Mouse (Mus musculus): Measurements from ENCODE around the gene Vwce. TPM values are rescaled to one million over a fixed set of nuclear protein-coding genes. Genes with fewer than 3 reads are reported as not detected.
A peak's percentile ranks its signal among the peaks of the same experiment; 100 is the strongest.

The Vwce gene
- polyA plus RNA-seq, 1 experiment from 2014 or later: 1.6 TPM

DNA sequence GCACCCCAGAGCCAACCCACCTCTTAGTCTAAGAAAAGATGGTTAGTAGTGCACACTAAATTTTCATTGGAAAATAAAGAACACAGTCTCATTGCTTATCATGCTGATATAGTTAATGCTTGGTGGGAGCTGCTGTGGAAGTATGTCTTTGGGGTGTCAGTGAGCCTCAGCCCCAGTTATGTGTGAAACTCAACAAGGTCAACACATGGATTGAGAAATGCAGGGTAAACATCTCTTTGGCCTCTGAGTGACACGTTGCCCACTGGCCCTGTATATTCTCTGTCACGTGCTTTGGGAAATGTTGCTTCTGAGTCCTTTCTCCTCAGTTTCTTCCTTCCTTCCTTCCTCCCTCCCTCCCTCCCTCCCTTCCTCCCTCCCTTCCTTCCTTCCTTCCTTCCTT, 24.4 kb downstream of the Vwce start:
- WGBS: 76% methylated on average over 2 of the region's 2 CpGs
- Histone ChIP-seq H3K4me2 (no peak overlapping the region), H3K27ac (no peak overlapping the region), H3K4me3 (no peak overlapping the region), H3K9me3 (no peaks in the 10 kb centered on the region), H3K9ac (no peak overlapping the region), H3K4me1 (no peaks in the 10 kb centered on the region), H3K36me3 (replicated peaks) (no peaks in the 10 kb centered on the region), H3K27me3 (replicated peaks) (no peaks in the 10 kb centered on the region)
- ATAC-seq (replicated peaks): no peak

DNA sequence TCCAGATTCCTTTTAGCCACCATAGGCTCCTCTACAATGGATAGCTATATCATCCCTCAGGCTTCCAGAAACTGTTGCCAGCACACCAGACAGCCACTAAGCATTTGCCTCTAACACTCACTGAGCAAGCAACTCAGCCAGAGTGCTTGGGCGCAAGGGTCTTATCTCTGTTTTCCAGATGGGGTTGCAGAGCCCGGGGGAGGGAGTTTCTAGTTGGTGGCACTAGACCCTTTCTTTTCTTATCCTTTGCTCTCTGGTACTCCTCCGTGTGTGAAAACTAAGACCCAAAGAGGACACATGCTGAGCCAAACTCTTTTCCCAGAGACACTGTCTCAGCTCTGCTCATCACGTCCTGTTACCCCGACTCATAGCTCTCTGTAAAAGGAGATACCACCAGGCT, 27.4 kb downstream of the Vwce start:
- H3K4me1 ChIP-seq: no peaks in the 10 kb centered on the region
- no peak overlapping the region for H3K4me2 ChIP-seq
- 74% methylated on average over 5 of the region's 5 CpGs for WGBS
- H3K27ac ChIP-seq: no peak overlapping the region
- H3K9ac ChIP-seq: no peak overlapping the region
- H3K4me3 ChIP-seq: no peak overlapping the region
- no peaks in the 10 kb centered on the region for H3K9me3 ChIP-seq
- ATAC-seq (replicated peaks): no peak
- H3K36me3 ChIP-seq (replicated peaks): no peaks in the 10 kb centered on the region
- H3K27me3 ChIP-seq (replicated peaks): no peaks in the 10 kb centered on the region

DNA sequence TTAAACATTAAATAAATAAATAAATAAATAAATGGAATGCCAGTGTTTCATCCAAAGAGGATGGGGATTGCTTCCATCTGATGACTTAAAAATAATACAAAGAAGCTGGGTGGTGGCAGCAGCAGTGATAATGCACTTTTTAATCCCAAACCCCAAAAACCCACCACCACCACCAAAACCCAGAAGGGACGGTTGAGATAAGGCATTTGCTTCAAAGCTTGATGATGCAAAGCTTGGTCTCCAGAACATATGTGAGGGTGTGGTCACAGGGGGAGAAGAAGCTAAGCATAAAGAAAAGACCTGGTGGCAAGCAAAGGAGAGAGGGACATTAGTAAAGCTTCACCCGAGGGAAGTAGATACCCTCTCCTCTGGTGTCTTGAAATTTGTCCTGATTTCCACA, 27.9 kb downstream of the Vwce start:
- no peak overlapping the region for H3K4me2 ChIP-seq
- H3K4me1 ChIP-seq: no peaks in the 10 kb centered on the region
- H3K9ac ChIP-seq: no peak overlapping the region
- no peak overlapping the region for H3K27ac ChIP-seq
- ATAC-seq (replicated peaks): no peak
- WGBS: 86% methylated on average over 2 of the region's 2 CpGs
- no peaks in the 10 kb centered on the region for H3K27me3 ChIP-seq (replicated peaks)
- H3K4me3 ChIP-seq: no peak overlapping the region
- H3K9me3 ChIP-seq: no peaks in the 10 kb centered on the region
- H3K36me3 ChIP-seq (replicated peaks): no peaks in the 10 kb centered on the region

DNA sequence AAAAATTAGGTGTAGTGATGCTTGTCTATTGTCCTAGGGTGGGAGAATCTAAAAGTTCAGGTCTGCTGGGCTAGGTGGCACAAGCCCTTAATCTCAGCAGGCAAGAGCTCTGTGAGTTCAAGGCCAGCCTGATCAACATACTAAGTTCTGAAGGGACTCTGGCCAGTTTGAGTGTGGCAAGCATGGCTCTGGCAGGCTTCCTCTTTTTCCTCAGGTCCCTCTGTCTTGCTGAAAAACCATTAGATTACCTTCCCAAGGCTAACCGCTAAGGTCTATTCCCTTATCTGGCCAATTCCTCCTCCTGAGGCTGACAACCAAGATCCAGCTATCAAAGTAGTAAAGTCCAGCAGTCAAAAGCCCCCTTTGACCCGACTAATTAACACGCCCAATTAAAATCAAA, 28.7 kb downstream of the Vwce start:
- Histone ChIP-seq H3K9me3 (no peaks in the 10 kb centered on the region), H3K36me3 (replicated peaks) (no peaks in the 10 kb centered on the region), H3K4me1 (no peaks in the 10 kb centered on the region), H3K27ac (no peak overlapping the region), H3K4me2 (no peak overlapping the region), H3K27me3 (replicated peaks) (no peaks in the 10 kb centered on the region), H3K4me3 (no peak overlapping the region), H3K9ac (no peak overlapping the region)
- no peak for ATAC-seq (replicated peaks)
- WGBS: 87% methylated on average over 3 of the region's 3 CpGs

DNA sequence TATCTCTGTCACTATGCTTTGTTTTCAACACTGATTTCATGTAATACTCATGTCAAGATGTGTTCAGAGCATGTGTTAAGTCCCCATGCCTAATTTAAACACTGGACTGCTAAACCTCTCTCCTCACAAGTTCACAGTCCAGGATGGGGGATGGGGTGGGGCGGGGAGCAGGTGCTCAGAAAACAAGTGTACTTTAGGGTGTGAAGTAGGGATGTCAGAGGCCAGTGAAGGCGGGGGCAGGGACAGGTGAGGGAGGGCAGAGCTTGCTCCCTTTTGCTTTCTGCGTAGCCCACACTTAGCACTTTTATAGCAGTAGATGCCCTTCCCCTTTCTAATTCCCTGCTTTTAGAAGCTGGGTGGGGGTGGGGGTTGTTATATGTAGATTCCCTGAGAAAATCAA, 31.1 kb downstream of the Vwce start:
- H3K27ac ChIP-seq: no peak overlapping the region
- no peaks in the 10 kb centered on the region for H3K27me3 ChIP-seq (replicated peaks)
- no peak overlapping the region for H3K9ac ChIP-seq
- H3K36me3 ChIP-seq (replicated peaks): no peaks in the 10 kb centered on the region
- peak; percentile 16; the same call in 1 of the 2 replicates for ATAC-seq (replicated peaks)
- no peaks in the 10 kb centered on the region for H3K9me3 ChIP-seq
- 71% methylated on average over 3 of the region's 3 CpGs for WGBS
- no peak overlapping the region for H3K4me3 ChIP-seq
- H3K4me2 ChIP-seq: no peak overlapping the region
- H3K4me1 ChIP-seq: no peaks in the 10 kb centered on the region

DNA sequence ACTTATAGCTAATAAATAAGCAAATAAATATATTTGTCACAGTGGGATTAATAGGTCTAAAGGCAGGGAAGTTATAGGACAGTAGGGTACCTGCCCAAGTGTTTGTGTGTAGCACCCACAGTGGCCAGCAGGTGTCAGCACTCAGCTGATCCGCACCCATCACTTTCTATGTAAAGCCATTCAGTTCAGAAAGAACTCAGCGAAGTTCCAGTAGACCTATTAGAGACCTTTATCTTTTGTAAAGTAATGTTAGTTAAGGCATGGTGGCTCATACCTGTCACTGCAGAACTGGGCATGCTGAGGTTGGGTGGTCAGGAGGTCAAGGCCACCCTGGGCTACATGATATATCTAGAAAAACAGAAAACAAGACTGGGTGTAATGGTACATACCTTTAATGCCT, 31.5 kb downstream of the Vwce start:
- 11% methylated on average over 2 of the region's 2 CpGs for WGBS
- H3K4me3 ChIP-seq: no peak overlapping the region
- H3K36me3 ChIP-seq (replicated peaks): no peaks in the 10 kb centered on the region
- no peaks in the 10 kb centered on the region for H3K9me3 ChIP-seq
- ATAC-seq (replicated peaks): peak; percentile 80
- H3K4me1 ChIP-seq: no peaks in the 10 kb centered on the region
- H3K9ac ChIP-seq: no peak overlapping the region
- H3K4me2 ChIP-seq: no peak overlapping the region
- no peak overlapping the region for H3K27ac ChIP-seq
- H3K27me3 ChIP-seq (replicated peaks): no peaks in the 10 kb centered on the region

DNA sequence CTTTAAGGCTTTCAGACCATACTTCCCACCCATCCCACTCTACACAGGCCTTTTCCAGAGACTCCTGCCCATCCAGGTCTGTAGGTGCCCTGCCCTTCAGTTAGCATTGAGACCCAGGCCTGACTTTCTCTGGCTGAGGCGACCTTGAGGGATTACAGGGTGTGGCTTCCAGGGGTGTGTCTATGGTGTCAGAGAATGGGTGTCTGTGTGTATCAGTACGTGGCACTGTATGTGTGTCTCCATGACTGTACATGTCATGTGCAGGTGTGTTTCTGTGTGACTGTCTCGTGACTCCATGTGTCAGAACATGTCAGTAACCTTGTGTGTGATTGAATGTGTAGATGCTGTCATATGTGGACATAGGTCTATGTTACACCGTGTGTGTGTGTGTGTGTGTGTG, 37.3 kb downstream of the Vwce start:
- H3K27me3 ChIP-seq (replicated peaks): no peaks in the 10 kb centered on the region
- 0 out of 2 replicates have a peak, but pooled peaks have one; percentile 24 for ATAC-seq (replicated peaks)
- H3K9ac ChIP-seq: no peak overlapping the region
- no peak overlapping the region for H3K4me2 ChIP-seq
- no peaks in the 10 kb centered on the region for H3K9me3 ChIP-seq
- H3K4me1 ChIP-seq: no peaks in the 10 kb centered on the region
- no peak overlapping the region for H3K4me3 ChIP-seq
- H3K27ac ChIP-seq: no peak overlapping the region
- H3K36me3 ChIP-seq (replicated peaks): no peaks in the 10 kb centered on the region
- WGBS: 78% methylated on average over 4 of the region's 4 CpGs

DNA sequence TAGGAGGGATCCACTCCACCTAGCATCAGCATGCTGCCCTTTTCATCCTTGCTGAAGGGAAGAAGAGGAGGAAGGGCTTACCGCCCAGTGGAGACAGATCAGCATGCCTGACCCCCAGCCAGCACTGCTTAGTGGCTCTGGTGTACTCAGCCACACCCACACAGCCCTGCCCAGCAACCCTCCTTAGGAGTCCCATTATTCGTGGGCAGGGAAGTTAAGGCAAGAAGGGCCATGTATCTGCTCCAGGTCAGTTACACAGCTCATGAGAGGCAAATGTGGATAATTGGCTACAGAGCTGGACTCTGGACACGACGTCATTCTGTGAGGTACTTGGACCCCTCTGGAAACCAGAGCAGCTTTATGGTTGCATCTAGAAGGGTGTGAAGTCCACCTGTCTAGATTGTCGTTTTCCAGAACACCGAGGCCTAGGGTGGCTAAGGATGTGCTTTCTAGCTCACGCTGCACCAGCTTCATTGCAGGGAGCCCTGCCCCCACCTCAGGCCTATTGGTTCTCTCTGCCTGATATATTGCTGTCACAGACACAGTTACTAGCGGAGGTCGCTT, 37.9 kb downstream of the Vwce start:
- Histone ChIP-seq H3K4me3 (no peak overlapping the region), H3K36me3 (replicated peaks) (no peaks in the 10 kb centered on the region), H3K27me3 (replicated peaks) (no peaks in the 10 kb centered on the region), H3K4me2 (no peak overlapping the region), H3K4me1 (no peaks in the 10 kb centered on the region), H3K9ac (no peak overlapping the region), H3K27ac (no peak overlapping the region), H3K9me3 (no peaks in the 10 kb centered on the region)
- WGBS: 75% methylated on average over 9 of the region's 9 CpGs
- ATAC-seq (replicated peaks): no peak

DNA sequence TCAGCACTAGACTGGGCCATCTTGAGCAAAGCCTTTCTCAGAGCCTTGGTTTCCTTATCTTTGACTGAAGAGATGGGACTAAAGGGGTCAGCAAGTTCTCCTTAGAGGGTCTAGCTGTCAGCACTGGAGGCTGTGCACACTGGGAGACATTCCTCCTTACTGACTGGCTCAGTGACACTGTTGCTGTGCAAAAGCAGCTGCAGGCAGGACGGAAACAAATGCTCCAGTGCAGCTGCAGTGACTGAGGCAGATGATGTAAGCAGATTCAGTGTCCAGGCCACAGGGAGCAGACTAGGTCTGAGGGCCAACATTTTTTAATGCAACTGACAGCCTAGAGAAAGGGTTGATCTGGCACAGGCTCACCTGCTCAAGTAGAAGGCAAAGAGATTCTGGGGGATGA, 39.3 kb downstream of the Vwce start:
- no peaks in the 10 kb centered on the region for H3K9me3 ChIP-seq
- ATAC-seq (replicated peaks): no peak
- no peak overlapping the region for H3K9ac ChIP-seq
- no peaks in the 10 kb centered on the region for H3K36me3 ChIP-seq (replicated peaks)
- WGBS: 50% methylated on average over 1 of the region's 1 CpGs
- H3K27ac ChIP-seq: no peak overlapping the region
- H3K4me1 ChIP-seq: no peaks in the 10 kb centered on the region
- no peak overlapping the region for H3K4me3 ChIP-seq
- H3K4me2 ChIP-seq: no peak overlapping the region
- H3K27me3 ChIP-seq (replicated peaks): no peaks in the 10 kb centered on the region

DNA sequence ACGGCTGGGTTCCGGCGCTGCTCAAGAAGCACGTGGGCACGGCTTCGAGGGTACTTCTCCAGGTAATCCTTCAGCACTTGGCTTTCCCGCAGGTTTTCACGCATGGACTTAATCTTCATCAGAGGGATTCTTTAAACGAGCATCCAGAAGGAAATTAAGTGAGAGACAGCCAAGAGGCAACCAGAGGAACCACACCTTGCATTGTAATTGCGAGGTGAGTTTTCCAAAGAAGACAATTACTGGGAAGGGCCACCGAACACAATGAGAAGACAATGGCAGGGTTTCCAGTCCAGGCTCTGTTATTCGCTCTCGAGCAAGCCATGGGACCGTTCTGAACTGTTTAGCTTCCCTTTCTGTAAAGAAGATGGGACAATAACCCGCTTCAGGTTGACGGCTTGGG, 42.6 kb downstream of the Vwce start:
- H3K4me2 ChIP-seq: no peak overlapping the region
- no peaks in the 10 kb centered on the region; the same call in 1 of the 2 replicates for H3K27me3 ChIP-seq (replicated peaks)
- no peaks in the 10 kb centered on the region for H3K36me3 ChIP-seq (replicated peaks)
- H3K27ac ChIP-seq: no peak overlapping the region
- H3K9me3 ChIP-seq: no peaks in the 10 kb centered on the region
- H3K4me1 ChIP-seq: no peaks in the 10 kb centered on the region
- H3K9ac ChIP-seq: no peak overlapping the region
- H3K4me3 ChIP-seq: no peak overlapping the region
- no peak for ATAC-seq (replicated peaks)
- WGBS: 79% methylated on average over 16 of the region's 16 CpGs

DNA sequence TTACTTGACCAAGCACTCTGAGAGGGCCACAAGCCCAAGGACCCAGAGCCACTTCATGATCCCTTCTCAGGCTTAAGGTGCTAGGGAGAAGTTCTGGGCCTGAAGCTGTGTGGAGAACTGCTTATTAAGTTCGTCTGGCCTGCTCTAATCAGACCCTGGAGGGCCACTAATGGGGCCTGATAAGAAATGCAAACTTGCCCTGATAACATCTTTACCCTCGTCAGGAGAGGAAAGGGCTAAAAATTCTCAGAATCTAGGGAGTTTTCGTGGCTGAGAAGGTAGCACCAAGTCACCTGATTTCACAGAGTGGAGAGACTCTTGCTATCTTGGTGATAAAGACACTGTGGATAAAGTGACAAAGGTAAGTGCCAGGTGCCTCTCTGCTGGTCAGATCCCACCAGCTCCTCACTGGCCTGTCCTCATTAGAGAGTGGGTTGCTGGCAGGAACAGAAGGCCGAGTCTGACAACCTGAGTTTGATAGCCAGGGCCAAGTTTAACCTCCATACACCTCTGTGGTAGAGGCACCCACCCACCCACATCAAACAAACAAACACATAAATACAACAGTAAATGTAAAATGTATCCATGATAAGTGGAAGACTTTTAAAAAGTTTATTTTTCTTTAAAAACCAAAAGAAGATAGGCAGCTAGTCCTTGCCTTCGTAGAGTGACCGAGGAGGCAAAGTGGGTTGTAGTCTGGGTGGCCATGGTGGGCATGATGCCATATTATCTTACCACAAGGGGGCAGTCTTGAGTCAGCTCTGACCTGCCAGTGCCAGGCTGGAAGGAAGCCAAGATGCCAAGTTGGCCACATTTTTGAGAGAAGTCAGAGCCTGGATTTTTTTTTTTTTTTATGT, 44.1 kb downstream of the Vwce start, which contains the start of gene Pga5:
Gene Pga5, minus strand, starts transcription at position 157 of the 857 bp plus-strand sequence.
- ATAC-seq (replicated peaks): peak; percentile 74; the same call in 1 of the 2 replicates
- Histone ChIP-seq H3K27ac (0 out of 2 replicates have a peak within 1 kb of the TSS, but pooled peaks have one; percentile 20), H3K4me2 (no peak within 1 kb of the TSS), H3K9ac (no peak within 1 kb of the TSS), H3K4me3 (no peak within 1 kb of the TSS), H3K36me3 (replicated peaks) (no peaks in the 10 kb centered on the region), H3K4me1 (no peaks in the 10 kb centered on the region), H3K27me3 (replicated peaks) (no peaks in the 10 kb centered on the region; the same call in 1 of the 2 replicates), H3K9me3 (no peaks in the 10 kb centered on the region)
- WGBS: 35% methylated on average over 6 of the region's 6 CpGs

DNA sequence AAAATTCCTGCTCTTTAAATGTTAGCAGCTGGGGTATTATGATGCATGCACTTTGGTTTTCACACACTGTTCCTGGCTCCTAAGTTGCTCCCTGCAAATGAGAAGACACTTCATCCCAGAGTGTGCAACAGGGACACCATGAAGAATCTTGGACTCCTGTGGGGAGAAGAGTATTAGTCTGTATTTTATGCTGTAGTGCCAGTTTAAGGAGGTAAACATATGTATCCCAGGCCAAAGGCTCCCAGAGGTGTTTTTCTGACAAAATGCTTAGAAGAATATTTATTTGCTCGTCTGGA, 44.7 kb downstream of the Vwce start:
- Histone ChIP-seq H3K4me1 (no peaks in the 10 kb centered on the region), H3K36me3 (replicated peaks) (no peaks in the 10 kb centered on the region), H3K27me3 (replicated peaks) (no peaks in the 10 kb centered on the region; the same call in 1 of the 2 replicates), H3K4me3 (no peak overlapping the region), H3K9ac (no peak overlapping the region), H3K4me2 (no peak overlapping the region), H3K27ac (0 out of 2 replicates have a peak overlapping the region, but pooled peaks have one; percentile 20), H3K9me3 (no peaks in the 10 kb centered on the region)
- 67% methylated on average over 1 of the region's 1 CpGs for WGBS
- peak; percentile 44; the same call in 1 of the 2 replicates for ATAC-seq (replicated peaks)

DNA sequence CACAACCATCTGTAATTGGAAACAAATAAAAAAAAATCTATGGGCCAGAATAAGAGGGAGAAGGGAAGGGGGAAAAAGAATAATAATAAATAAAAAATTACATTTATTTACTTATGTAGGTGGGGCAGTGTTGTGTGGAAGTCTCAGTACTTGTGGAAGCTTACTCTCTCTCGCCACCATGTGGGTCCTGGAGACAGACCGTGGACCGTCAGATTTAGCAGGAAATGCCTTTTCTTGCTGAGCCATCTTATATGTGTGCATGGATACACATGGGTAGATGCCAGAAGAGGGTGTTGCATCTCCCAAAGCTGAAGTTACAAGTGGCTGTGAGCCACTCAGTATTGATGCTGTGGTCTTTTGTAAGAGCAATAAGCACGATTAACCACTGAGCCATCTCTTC, 47.6 kb downstream of the Vwce start:
- no peak for ATAC-seq (replicated peaks)
- Histone ChIP-seq H3K4me1 (no peaks in the 10 kb centered on the region), H3K27ac (no peak overlapping the region), H3K9ac (no peak overlapping the region), H3K4me2 (no peak overlapping the region), H3K4me3 (no peak overlapping the region), H3K27me3 (replicated peaks) (no peaks in the 10 kb centered on the region; the same call in 1 of the 2 replicates), H3K9me3 (no peaks in the 10 kb centered on the region), H3K36me3 (replicated peaks) (no peaks in the 10 kb centered on the region)
- WGBS: 62% methylated on average over 4 of the region's 4 CpGs
